Mouse (Mus musculus) heart, embryonic 14.5 days (tissue): ENCODE data around the gene Ehd2. TPM values are rescaled to one million over a fixed set of nuclear protein-coding genes. Genes with fewer than 3 reads are reported as not detected.

Experiments used
- ATAC-seq: fragments of 200-750 bp; cut with Nextera tagmentation; 2 replicates; pipeline ENCODE4 v1.8.0; 2017; ENCODE audit warnings: low read depth, moderate TSS enrichment; ENCODE audit not compliant: insufficient number of reproducible peaks, insufficient read depth, low FRiP score
- H3K27ac ChIP-seq, 2 experiments: fragments of 200-500 bp in 1 of 2; fragments of 300-500 bp in 1 of 2; sonication (generic) in 1 of 2; replicated peaks in 1 of 2; 2 replicates each; pipeline ENCODE4 v1.5.1; 2012 to 2014; ENCODE audit warnings: low read depth in 2 of 2, low read length in 2 of 2, control low read depth in 1 of 2, mild to moderate bottlenecking in 1 of 2, mixed read lengths in 1 of 2; ENCODE audit not compliant: control insufficient read depth in 1 of 2, insufficient read depth in 1 of 2
- H3K27me3 ChIP-seq: fragments of 300-500 bp; sonication (generic); 2 replicates; pipeline ENCODE4 v1.6.1; 2014; ENCODE audit warnings: mild to moderate bottlenecking, low read length, control low read depth; ENCODE audit not compliant: control insufficient read depth, insufficient read depth
- H3K36me3 ChIP-seq: fragments of 300-500 bp; sonication (generic); 2 replicates; pipeline ENCODE4 v1.6.1; 2014; ENCODE audit warnings: mild to moderate bottlenecking, control low read depth, low read length, mixed read lengths; ENCODE audit not compliant: control insufficient read depth, insufficient read depth
- H3K4me1 ChIP-seq, 2 experiments: fragments of 200-500 bp in 1 of 2; fragments of 300-500 bp in 1 of 2; sonication (generic) in 1 of 2; 2 replicates each; pipeline ENCODE4 v1.6.1; 2012 to 2014; ENCODE audit warnings: low read length in 2 of 2, control low read depth in 1 of 2, mixed read lengths in 1 of 2; ENCODE audit not compliant: control insufficient read depth in 2 of 2, insufficient read depth in 2 of 2
- H3K4me2 ChIP-seq: fragments of 300-500 bp; sonication (generic); 2 replicates; pipeline ENCODE4 v1.6.1; 2014; ENCODE audit warnings: mild to moderate bottlenecking, low read length
- H3K4me3 ChIP-seq, 2 experiments: fragments of 200-500 bp in 1 of 2; fragments of 300-500 bp in 1 of 2; sonication (generic) in 1 of 2; 2 replicates each; pipeline ENCODE4 v1.5.1; 2012 to 2014; ENCODE audit warnings: low read length in 2 of 2, mild to moderate bottlenecking in 2 of 2, control low read depth in 1 of 2, low read depth in 1 of 2, moderate library complexity in 1 of 2; ENCODE audit not compliant: control insufficient read depth in 1 of 2, insufficient read depth in 1 of 2
- H3K9ac ChIP-seq: fragments of 300-500 bp; sonication (generic); 2 replicates; pipeline ENCODE4 v1.6.1; 2014; ENCODE audit warnings: mild to moderate bottlenecking, low read length
- H3K9me3 ChIP-seq: fragments of 300-500 bp; sonication (generic); 2 replicates; pipeline ENCODE4 v1.6.1; 2016; ENCODE audit warnings: low read length, control low read depth; ENCODE audit not compliant: control insufficient read depth
- WGBS: fragments of 180-500 bp; shearing (Covaris S2); extraction: QIAGEN DNeasy Blood & Tissue Kit; methylation state at CpG from one replicate; pipeline ENCODE4 v1.1.7; 2014; 5-methylcytosine and 5-hydroxymethylcytosine counted together
- polyA plus RNA-seq: library from polyadenylated mRNA; unstranded; fragments of >200 nt; fragmentation: Nextera tagmentation; extraction: Ambion mirVana; gene quantifications from 2 replicates; pipeline ENCODE4 v1.2.1, GENCODE M21; 2014

Ehd2 gene
- polyA plus RNA-seq, 1 experiment from 2014 or later, result 37.4 TPM

- no peak for ATAC-seq
- Histone ChIP-seq H3K9ac (no peak overlapping the region), H3K9me3 (no peaks in the 10 kb centered on the region), H3K4me2 (no peak overlapping the region), H3K4me1 (peaks cover 0 to 4% of the 10 kb centered on the region in 2 experiments; a peak in 1 of 4 replicates), H3K36me3 (no peaks in the 10 kb centered on the region), H3K27ac (no peak overlapping the region), H3K27me3 (no peaks in the 10 kb centered on the region), H3K4me3 (no peak overlapping the region)
- 54% methylated on average over 8 of the region's 8 CpGs for WGBS
Observed at GRCm38 (mm10) chr7:15907971-15908590, 59.3 kb downstream of the Ehd2 start.

- H3K27ac ChIP-seq, result no peak overlapping the region
- H3K27me3 ChIP-seq, result no peaks in the 10 kb centered on the region
- H3K9me3 ChIP-seq, result no peaks in the 10 kb centered on the region
- 83% methylated on average over 1 of the region's 1 CpGs for WGBS
- H3K4me2 ChIP-seq, result no peak overlapping the region
- ATAC-seq, result no peak
- no peaks in the 10 kb centered on the region for H3K4me1 ChIP-seq
- H3K36me3 ChIP-seq, result no peaks in the 10 kb centered on the region
- no peak overlapping the region for H3K4me3 ChIP-seq
- no peak overlapping the region for H3K9ac ChIP-seq
Observed at GRCm38 (mm10) chr7:15906602-15907001, 60.8 kb downstream of the Ehd2 start.

GRCm38 (mm10) chr7:15905861-15906260 lies 61.5 kb downstream of the Ehd2 start:
- no peaks in the 10 kb centered on the region for H3K36me3 ChIP-seq
- no peak for ATAC-seq
- no peak overlapping the region for H3K4me3 ChIP-seq
- H3K4me1 ChIP-seq, result no peaks in the 10 kb centered on the region
- H3K27me3 ChIP-seq, result no peaks in the 10 kb centered on the region
- no peak overlapping the region for H3K4me2 ChIP-seq
- 67% methylated on average over 7 of the region's 7 CpGs for WGBS
- H3K27ac ChIP-seq, result no peak overlapping the region
- H3K9ac ChIP-seq, result no peak overlapping the region
- no peaks in the 10 kb centered on the region for H3K9me3 ChIP-seq

- 72% methylated on average over 9 of the region's 9 CpGs for WGBS
- ATAC-seq, result no peak
- no peaks in the 10 kb centered on the region for H3K9me3 ChIP-seq
- H3K27ac ChIP-seq, result no peak overlapping the region
- H3K27me3 ChIP-seq, result no peaks in the 10 kb centered on the region
- H3K4me2 ChIP-seq, result no peak overlapping the region
- no peak overlapping the region for H3K4me3 ChIP-seq
- no peaks in the 10 kb centered on the region for H3K4me1 ChIP-seq
- no peaks in the 10 kb centered on the region for H3K36me3 ChIP-seq
- no peak overlapping the region for H3K9ac ChIP-seq
Observed at GRCm38 (mm10) chr7:15901366-15902048, 65.9 kb downstream of the Ehd2 start.

Other genes with a start within 250 kb of the Ehd2 start
- gene Obox5, start 217.4 kb downstream of the Ehd2 start, polyA plus RNA-seq, result not detected in 2 replicates
- gene Obox6, start 127.9 kb downstream of the Ehd2 start, polyA plus RNA-seq, result not detected in 2 replicates
- gene Crx, start 87.6 kb downstream of the Ehd2 start, polyA plus RNA-seq, result not detected in 2 replicates
- not detected in 2 replicates for gene Crxos, start 85.0 kb downstream of the Ehd2 start, polyA plus RNA-seq
- 828 and 831 TPM in 2 replicates for gene Selenow, start 45.2 kb downstream of the Ehd2 start, polyA plus RNA-seq
- gene Nop53, start 21.5 kb downstream of the Ehd2 start, polyA plus RNA-seq, result 120 and 121 TPM in 2 replicates
- gene Bicra, start 80.4 kb upstream of the Ehd2 start, polyA plus RNA-seq, result 5.0 and 5.4 TPM in 2 replicates
- not detected in 2 replicates for gene Zfp541, start 94.2 kb upstream of the Ehd2 start, polyA plus RNA-seq
- 159 and 161 TPM in 2 replicates for gene Napa, start 130.9 kb upstream of the Ehd2 start, polyA plus RNA-seq
- gene Kptn, start 152.3 kb upstream of the Ehd2 start, polyA plus RNA-seq, result 31.2 and 32.0 TPM in 2 replicates
- gene Slc8a2, start 162.3 kb upstream of the Ehd2 start, polyA plus RNA-seq, result 0.15 TPM in 2 replicates
- gene Meis3, start 207.5 kb upstream of the Ehd2 start, polyA plus RNA-seq, result 15.1 and 15.5 TPM in 2 replicates